Comparison of ENCODE assay signal across 11 mouse cellular contexts in the genomic region with DNA sequence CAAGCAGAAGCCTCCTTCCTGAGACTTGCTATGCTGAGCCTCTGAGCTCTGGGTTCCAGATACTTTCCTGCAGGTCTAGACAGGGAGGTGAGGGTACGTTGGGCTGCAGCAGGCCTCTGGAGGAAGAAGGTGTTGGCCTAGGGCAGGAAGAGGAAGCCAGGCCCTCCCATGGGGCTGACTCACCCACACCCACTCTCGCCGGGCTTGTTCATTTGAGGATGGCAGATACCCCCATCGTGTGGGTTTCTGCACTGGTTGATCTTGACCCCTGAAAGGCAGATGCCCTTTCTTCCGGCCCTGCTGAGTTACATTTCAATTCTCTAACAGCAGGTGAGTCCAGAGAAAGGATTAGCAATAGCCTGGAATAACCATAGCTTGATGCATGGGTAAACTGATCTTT. TPM values are rescaled to one million over a fixed set of nuclear protein-coding genes. Genes with fewer than 3 reads are reported as not detected.
DNase-seq lines count a peak whose midpoint lies in the region; ATAC-seq and TF ChIP-seq lines count a peak whose summit lies in the region.
"Had no signal": no experiment of that assay in that cellular context is flagged by ENCODE, and none has a peak within 500 bp of the region (broad histone marks: within the 10 kb centered on the region; RNA-seq: fewer than 3 reads in every experiment).

No protein-coding gene starts in this region.

- H3K27me3 ChIP-seq in heart, embryonic 10.5 days (ENCODE audit: insufficient read depth, poor library complexity, severe bottlenecking): peaks cover 28% of the 10 kb centered on the region
- no peaks in the 10 kb centered on the region for H3K27me3 ChIP-seq in lung, postnatal 0 days (replicated peaks; ENCODE audit: insufficient read depth, low read length)

- H3K27ac ChIP-seq in heart, embryonic 10.5 days: peak overlapping the region; percentile 59
- peak overlapping the region; percentile 57 for H3K27ac ChIP-seq in lung, postnatal 0 days (ENCODE audit: low read length)

- no peak overlapping the region for H3K4me3 ChIP-seq in heart, embryonic 10.5 days
- no peak overlapping the region for H3K4me3 ChIP-seq in lung, postnatal 0 days (ENCODE audit: low read depth, low read length)

- H3K9ac ChIP-seq in lung, postnatal 0 days (replicated peaks; ENCODE audit: low read depth): no peak overlapping the region; the same call in 1 of the 2 replicates

- peaks cover 20% of the 10 kb centered on the region; the same call in 1 of the 2 replicates for H3K36me3 ChIP-seq in heart, embryonic 10.5 days
- no peaks in the 10 kb centered on the region for H3K36me3 ChIP-seq in lung, postnatal 0 days (ENCODE audit: insufficient read depth, low read length)

- 57% methylated on average over 5 of the region's 5 CpGs for WGBS in heart, embryonic 10.5 days
- 48% methylated on average over 5 of the region's 5 CpGs for WGBS in lung, postnatal 0 days

- no peak for TF ChIP-seq EP300 in lung, postnatal 0 days (IDR thresholded peaks at IDR 0.05)

- intact Hi-C loops in heart, postnatal 14 days (cut with DNase I): no loop called here

- no peaks in the 10 kb centered on the region for H3K9me3 ChIP-seq in heart, embryonic 10.5 days
- H3K9me3 ChIP-seq in lung, postnatal 0 days (ENCODE audit: low read length): no peaks in the 10 kb centered on the region
- H3K9me3 ChIP-seq: megakaryocyte, embryonic 14.5 days had no signal

- peaks cover 47% of the 10 kb centered on the region for H3K4me1 ChIP-seq in heart, embryonic 10.5 days
- H3K4me1 ChIP-seq in lung, postnatal 0 days (ENCODE audit: insufficient read depth, low read depth, low read length): peaks cover 6% of the 10 kb centered on the region; the same call in 1 of the 2 replicates

- no peak for DNase-seq in heart, embryonic 10.5 days (ENCODE audit: low spot score)
- no peak for DNase-seq in heart, postnatal 14 days
- peak; percentile 7 for DNase-seq in thymus, postnatal 14 days
- no peak for DNase-seq in thymus, postnatal 0 days (ENCODE audit: low spot score)
- no peak for DNase-seq in lung, postnatal 0 days (ENCODE audit: low spot score)
- peak; percentile 65 to 66 for DNase-seq in spleen, postnatal 36 days (ENCODE audit: low spot score in 2 of 2)
- no peak for DNase-seq in embryo, embryonic 10 days (ENCODE audit: low spot score)
- no peak for DNase-seq in right cerebral cortex, postnatal 10 days (ENCODE audit: low spot score in 2 of 2)
- DNase-seq: kidney, postnatal 14 days; left cerebral cortex, postnatal 4 days had no signal

- peak; percentile 22 for ATAC-seq in lung, postnatal 0 days

- peak overlapping the region; percentile 83 for H3K4me2 ChIP-seq in lung, postnatal 0 days (replicated peaks; ENCODE audit: low read depth, low read length)

- TF ChIP-seq CTCF in lung, postnatal 0 days (IDR thresholded peaks at IDR 0.05): no peak

RNA-seq across cellular contexts. Expression of a gene that starts 22.4 kb away (rescaled TPM):
- polyA plus RNA-seq in heart, embryonic 10.5 days (2016; fragmentation: Nextera tagmentation; extraction: Ambion mirVana): 6.7 and 11.5 TPM in 2 replicates
- total RNA-seq in heart, postnatal 14 days (2021): 100 to 1,000 TPM; 496 to 513 TPM
- 0.59 and 0.77 TPM in 2 replicates for polyA plus RNA-seq in thymus, postnatal 0 days (2015; fragmentation: Nextera tagmentation; extraction: Ambion mirVana)
- 49.0 and 49.5 TPM in 2 replicates for polyA plus RNA-seq in lung, postnatal 0 days (2015; fragmentation: Nextera tagmentation; extraction: Ambion mirVana)

Comparison
In these comparisons a context has a peak if more than half of its experiments do, and no peak if none do; other contexts are left out.
1. DNase-seq: peak in thymus, postnatal 14 days (single experiment) and spleen, postnatal 36 days (2 of 2); none in heart, embryonic 10.5 days (single experiment), heart, postnatal 14 days (0 of 2), thymus, postnatal 0 days (single experiment), lung, postnatal 0 days (single experiment), embryo, embryonic 10 days (single experiment) and right cerebral cortex, postnatal 10 days (0 of 2).